Mouse (Mus musculus): ENCODE results near the gene Gm49361.

GRCm38 (mm10) chr14:57711059-57711458 is 34.8 kb downstream of the Gm49361 start:
- no peak for TF ChIP-seq CTCF (IDR thresholded peaks at IDR 0.05; ENCODE audit: control insufficient read depth, insufficient read depth, insufficient read length)
- no peak for TF ChIP-seq MYOD1 (IDR thresholded peaks at IDR 0.05; ENCODE audit: control insufficient read depth, insufficient read length, low read depth)
- TF ChIP-seq USF1 (IDR thresholded peaks at IDR 0.05; ENCODE audit: low read depth): no peak
- TF ChIP-seq MAX (IDR thresholded peaks at IDR 0.05): no peak
- TF ChIP-seq MYOG (IDR thresholded peaks at IDR 0.05; ENCODE audit: control insufficient read depth, extremely low read depth, insufficient read length): no peak
- no peak for TF ChIP-seq CEBPB (IDR thresholded peaks at IDR 0.05; ENCODE audit: low read depth)
